Comparison of ENCODE assay signal across 8 mouse cellular contexts in the genomic region with DNA sequence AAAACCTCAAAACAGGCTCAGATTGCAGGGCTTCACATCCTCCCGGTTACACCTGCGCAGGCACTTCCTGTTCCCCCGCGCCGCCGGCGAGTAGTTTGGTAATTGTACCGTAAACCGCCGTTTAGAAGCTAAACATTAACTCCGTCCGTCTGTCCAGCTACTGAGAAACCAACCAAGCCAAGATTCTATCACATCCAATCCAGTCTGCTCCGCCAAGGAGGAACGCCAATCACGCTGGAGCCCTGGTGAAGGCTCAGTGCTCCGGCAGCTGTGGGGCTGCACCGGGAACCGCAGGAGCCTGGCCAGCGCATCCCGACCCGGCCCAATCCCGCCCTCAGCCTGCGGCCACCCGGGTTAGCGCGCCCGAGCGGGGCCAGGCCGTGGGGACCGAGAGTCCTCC. TPM values are rescaled to one million over a fixed set of nuclear protein-coding genes. Genes with fewer than 3 reads are reported as not detected.
DNase-seq lines count a peak whose midpoint lies in the region; ATAC-seq lines count a peak whose summit lies in the region.

No protein-coding gene starts in this region.

- peak; percentile 87 for DNase-seq in kidney, adult 11 months
- DNase-seq in kidney, postnatal 4 days: no peak
- DNase-seq in NIH3T3 (ENCODE audit: low read depth): peak; percentile 87
- DNase-seq in forebrain, embryonic 11.5 days (ENCODE audit: low spot score): no peak
- peak; percentile 86 to 89 for DNase-seq in kidney, postnatal 36 days
- DNase-seq in midbrain, embryonic 14.5 days: peak; percentile 81
- DNase-seq in thymus, postnatal 25 days: peak; percentile 67
- DNase-seq in cerebellum, adult 8-10 months: no peak

- no peaks in the 10 kb centered on the region for H3K9me3 ChIP-seq in forebrain, embryonic 11.5 days (ENCODE audit: control insufficient read depth, low read length)
- no peaks in the 10 kb centered on the region for H3K9me3 ChIP-seq in midbrain, embryonic 14.5 days (ENCODE audit: control insufficient read depth, low read length)

- H3K4me3 ChIP-seq in forebrain, embryonic 11.5 days (ENCODE audit: low read depth, low read length): peak overlapping the region; percentile 76
- H3K4me3 ChIP-seq in midbrain, embryonic 14.5 days (replicated peaks; ENCODE audit: low read depth, low read length): peak overlapping the region; percentile 87

- H3K36me3 ChIP-seq in forebrain, embryonic 11.5 days (ENCODE audit: control insufficient read depth, insufficient read depth, low read length): no peaks in the 10 kb centered on the region
- no peaks in the 10 kb centered on the region for H3K36me3 ChIP-seq in midbrain, embryonic 14.5 days (ENCODE audit: control insufficient read depth, insufficient read depth, low read length)

- peak overlapping the region; percentile 65 for H3K9ac ChIP-seq in forebrain, embryonic 11.5 days (ENCODE audit: low read length)
- peak overlapping the region; percentile 86 for H3K9ac ChIP-seq in midbrain, embryonic 14.5 days (replicated peaks; ENCODE audit: low read length)

- H3K4me2 ChIP-seq in forebrain, embryonic 11.5 days (ENCODE audit: low read depth, low read length, severe bottlenecking): peak overlapping the region; percentile 67
- peak overlapping the region; percentile 78 for H3K4me2 ChIP-seq in midbrain, embryonic 14.5 days (ENCODE audit: low read length)

- H3K27ac ChIP-seq in forebrain, embryonic 11.5 days (ENCODE audit: low read depth, low read length): peak overlapping the region; percentile 86
- peak overlapping the region; percentile 94 for H3K27ac ChIP-seq in midbrain, embryonic 14.5 days (replicated peaks; ENCODE audit: low read depth, low read length)

- no peaks in the 10 kb centered on the region for H3K27me3 ChIP-seq in forebrain, embryonic 11.5 days (ENCODE audit: control insufficient read depth, insufficient read depth, low read length)
- no peaks in the 10 kb centered on the region for H3K27me3 ChIP-seq in midbrain, embryonic 14.5 days (ENCODE audit: control insufficient read depth, insufficient read depth, low read length)

- H3K4me1 ChIP-seq in forebrain, embryonic 11.5 days (replicated peaks; ENCODE audit: control insufficient read depth, insufficient read depth, low read length): 0 out of 2 replicates have a peak, but pooled peaks cover 3% of the 10 kb centered on the region
- H3K4me1 ChIP-seq in midbrain, embryonic 14.5 days (ENCODE audit: control insufficient read depth, insufficient read depth, low read length): peaks cover 3% of the 10 kb centered on the region; the same call in 1 of the 2 replicates

- under 1% methylated on average over 29 of the region's 30 CpGs for WGBS in forebrain, embryonic 11.5 days
- WGBS in midbrain, embryonic 14.5 days: under 1% methylated on average over 30 of the region's 30 CpGs

- ATAC-seq in forebrain, embryonic 11.5 days (replicated peaks; ENCODE audit: low FRiP score): peak; percentile 89
- no peak; the same call in 1 of the 2 replicates for ATAC-seq in midbrain, embryonic 14.5 days (ENCODE audit: low FRiP score, low TSS enrichment)

RNA-seq across cellular contexts. Expression of a gene that starts 0.5 kb away (rescaled TPM):
- 4.8 and 6.0 TPM in 2 replicates for polyA plus RNA-seq in forebrain, embryonic 11.5 days (2014; fragmentation: Nextera tagmentation; extraction: Ambion mirVana)
- polyA plus RNA-seq in midbrain, embryonic 14.5 days (2014; fragmentation: Nextera tagmentation; extraction: Ambion mirVana): 8.1 and 10.7 TPM in 2 replicates

RNA-seq across cellular contexts. Expression of a gene that starts 51.0 kb away (rescaled TPM):
- polyA plus RNA-seq in forebrain, embryonic 11.5 days (2014; fragmentation: Nextera tagmentation; extraction: Ambion mirVana): not detected in 2 replicates
- not detected in 2 replicates for polyA plus RNA-seq in midbrain, embryonic 14.5 days (2014; fragmentation: Nextera tagmentation; extraction: Ambion mirVana)

RNA-seq across cellular contexts. Expression of a gene that starts 59.8 kb away (rescaled TPM):
- 88.0 and 95.6 TPM in 2 replicates for polyA plus RNA-seq in forebrain, embryonic 11.5 days (2014; fragmentation: Nextera tagmentation; extraction: Ambion mirVana)
- polyA plus RNA-seq in midbrain, embryonic 14.5 days (2014; fragmentation: Nextera tagmentation; extraction: Ambion mirVana): 76.3 and 86.9 TPM in 2 replicates

Comparison
In these comparisons a context has a peak if more than half of its experiments do, and no peak if none do; other contexts are left out.
1. DNase-seq: peak in kidney, adult 11 months (single experiment), NIH3T3 (single experiment), kidney, postnatal 36 days (2 of 2), midbrain, embryonic 14.5 days (single experiment) and thymus, postnatal 25 days (single experiment); none in kidney, postnatal 4 days (0 of 2), forebrain, embryonic 11.5 days (single experiment) and cerebellum, adult 8-10 months (single experiment).